Mouse (Mus musculus): ENCODE results near the gene Rbp7.
"Not testable (repeated sequence)": the region's sequence is repeated elsewhere in the genome, so short reads cannot be mapped to it uniquely, and the experiment has no call there.

The Rbp7 gene

GRCm38 (mm10) chr4:149457163-149457562, 2.4 kb upstream of the Rbp7 start:
- in situ Hi-C loops (cut with MboI) = not testable (repeated sequence)

DNA sequence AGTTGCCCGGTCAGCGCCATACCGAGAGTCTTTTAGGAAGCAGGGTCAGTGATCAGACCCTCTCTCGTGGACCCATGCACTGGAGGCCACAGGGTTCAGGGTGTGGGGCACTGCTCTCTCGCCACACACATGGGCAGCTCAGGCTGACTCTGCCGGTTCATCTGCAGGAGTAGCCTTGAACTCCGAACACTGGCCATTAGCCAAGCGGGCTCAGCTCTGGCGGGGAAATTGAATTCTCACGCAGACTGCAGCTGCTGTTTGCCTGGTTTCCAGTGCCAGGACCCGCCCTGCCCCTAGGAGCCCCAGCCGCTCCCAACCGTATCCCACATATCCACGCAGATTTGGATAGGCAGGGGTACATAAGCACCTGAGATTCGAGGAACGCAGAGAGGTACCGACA, 515 bp downstream of the Rbp7 start:
- in situ Hi-C loops (cut with MboI) = no loop called here

- in situ Hi-C loops (cut with MboI) = no loop called here
These were observed 1.1 kb downstream of the Rbp7 start for GRCm38 (mm10) chr4:149453656-149454055.

- in situ Hi-C loops (cut with MboI) = no loop called here
These were observed 4.1 kb downstream of the Rbp7 start for GRCm38 (mm10) chr4:149450636-149451035.

DNA sequence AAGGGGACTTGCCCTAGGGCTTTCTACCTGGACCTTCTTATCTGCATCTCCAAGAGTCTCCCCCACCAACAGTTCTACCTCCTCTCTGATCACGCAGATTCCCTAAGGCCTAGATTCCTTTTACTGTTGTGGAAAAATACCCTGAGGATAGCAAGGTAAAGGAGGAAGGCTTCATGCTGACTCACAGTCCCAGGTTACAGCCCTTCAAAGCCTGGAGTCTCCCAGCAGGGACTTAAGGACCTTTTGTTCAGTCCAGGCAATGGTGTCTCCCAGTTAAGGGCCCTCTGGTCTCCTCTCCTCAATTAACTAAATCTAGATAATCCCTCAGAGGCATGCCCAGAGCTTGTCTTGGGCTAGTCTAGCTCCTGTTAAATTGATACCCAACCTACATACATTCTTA, 8.5 kb downstream of the Rbp7 start:
- in situ Hi-C loops (cut with MboI) = no loop called here

GRCm38 (mm10) chr4:149445868-149446267, 8.9 kb downstream of the Rbp7 start:
- in situ Hi-C loops (cut with MboI) = no loop called here

GRCm38 (mm10) chr4:149444964-149445701, 9.6 kb downstream of the Rbp7 start:
- in situ Hi-C loops (cut with MboI) = no loop called here

DNA sequence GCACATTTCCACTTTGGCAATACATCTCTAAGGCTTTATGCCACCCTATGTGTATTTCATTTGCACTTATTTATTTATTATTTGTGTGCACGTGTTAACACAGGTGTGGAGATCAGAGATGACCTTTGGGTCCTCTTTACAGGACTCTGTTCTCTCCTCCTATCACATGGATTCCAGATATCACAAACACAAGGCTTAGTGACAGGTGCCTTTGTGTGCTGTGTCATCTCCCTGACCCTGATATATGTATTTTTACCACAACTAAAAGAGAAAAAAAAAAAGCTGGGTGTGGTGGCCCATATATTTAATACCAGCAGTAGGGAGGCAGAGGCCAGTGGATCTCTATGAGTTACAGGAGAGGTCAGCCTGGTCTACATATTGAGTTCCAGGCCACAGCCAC, 10.3 kb downstream of the Rbp7 start:
- in situ Hi-C loops (cut with MboI) = no loop called here

GRCm38 (mm10) chr4:149442436-149442835, 12.3 kb downstream of the Rbp7 start:
- in situ Hi-C loops (cut with MboI) = no loop called here

DNA sequence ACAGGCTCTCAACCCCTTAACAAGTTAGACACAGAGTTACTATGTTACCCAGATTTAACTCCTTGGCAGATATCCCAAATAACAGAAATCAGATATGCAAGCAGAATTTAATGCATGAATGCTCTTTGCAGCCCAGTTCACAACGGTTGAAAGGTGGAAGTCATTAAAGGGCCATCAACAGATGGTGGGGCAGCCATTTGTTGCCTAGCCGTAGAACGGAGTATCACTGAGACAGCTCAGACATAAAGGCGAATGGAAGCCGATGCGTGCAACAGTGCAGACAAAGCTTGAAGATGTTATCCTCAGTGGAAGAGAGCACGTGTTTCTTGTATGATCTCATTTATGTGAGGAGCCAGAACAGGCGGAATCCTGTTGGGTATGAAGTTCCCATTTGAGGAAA, 14.2 kb downstream of the Rbp7 start:
- in situ Hi-C loops (cut with MboI) = no loop called here

DNA sequence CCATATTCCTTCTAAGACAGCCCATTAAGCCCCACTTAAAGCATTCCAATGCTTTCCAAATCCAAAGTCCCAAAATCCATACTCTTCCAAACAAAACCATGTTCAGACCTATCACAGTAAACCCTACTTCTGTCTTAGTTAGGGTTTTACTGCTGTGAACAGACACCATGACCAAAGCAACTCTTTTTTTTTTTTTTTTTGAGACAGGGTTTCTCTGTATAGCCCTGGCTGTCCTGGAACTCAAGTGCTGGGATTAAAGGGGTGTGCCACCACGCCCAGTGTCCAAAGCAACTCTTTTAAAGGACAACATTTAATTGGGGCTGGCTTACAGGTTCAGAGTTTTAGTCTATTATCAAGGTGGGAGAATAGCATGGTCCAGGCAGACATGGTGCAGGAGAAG, 22.9 kb downstream of the Rbp7 start:
- in situ Hi-C loops (cut with MboI) = not testable (repeated sequence)

GRCm38 (mm10) chr4:149429592-149429991, 25.2 kb downstream of the Rbp7 start:
- in situ Hi-C loops (cut with MboI) = no loop called here

GRCm38 (mm10) chr4:149426325-149427199, 28.2 kb downstream of the Rbp7 start, which contains the start of gene Ube4b:
Ube4b (minus strand) TSS chr4:149426749.
- in situ Hi-C loops (cut with MboI) = no loop called here

DNA sequence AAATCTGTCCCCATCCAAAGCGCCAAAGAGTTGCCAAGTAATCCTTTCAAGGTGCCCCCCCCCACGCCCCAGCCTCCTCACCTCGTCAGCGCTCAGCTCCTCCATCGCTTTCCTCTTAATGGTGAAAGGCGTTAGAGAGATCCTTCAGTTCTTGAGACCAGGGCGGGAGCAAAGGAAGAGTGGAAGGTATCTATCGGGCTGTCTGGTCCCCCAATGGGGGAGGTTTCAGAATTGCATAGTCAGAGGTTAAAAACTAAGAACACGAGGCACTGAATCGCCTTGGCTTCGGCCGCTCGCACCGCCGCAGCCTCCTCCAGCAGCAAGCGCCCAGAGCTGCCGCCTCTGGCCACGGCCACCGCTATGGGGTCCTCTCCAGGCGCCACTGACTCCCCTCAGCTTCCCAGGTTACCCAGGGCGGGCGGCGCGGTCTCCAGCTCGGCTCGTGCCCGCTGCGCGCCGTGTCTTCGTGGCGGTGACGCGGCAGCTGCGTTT, 28.9 kb downstream of the Rbp7 start:
- in situ Hi-C loops (cut with MboI) = no loop called here

DNA sequence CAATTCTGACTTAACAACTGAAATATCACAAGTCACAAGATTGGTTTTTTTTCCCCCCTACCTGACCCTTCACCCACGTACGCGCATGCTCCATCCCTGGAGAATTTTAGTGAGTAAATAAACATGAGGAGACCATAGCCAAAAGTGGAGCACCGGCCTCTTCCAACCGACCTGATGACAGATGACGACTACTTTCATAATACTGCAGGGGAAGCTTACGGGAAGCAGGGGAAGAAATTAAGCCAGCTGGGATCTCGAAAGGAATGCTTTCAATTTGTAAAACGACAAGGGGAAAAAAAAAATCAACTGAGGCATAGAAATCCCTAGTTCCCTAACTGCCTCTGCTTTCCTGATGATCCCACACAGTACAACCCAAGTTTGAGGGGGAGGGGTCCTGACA, 30.0 kb downstream of the Rbp7 start:
- in situ Hi-C loops (cut with MboI) = no loop called here

DNA sequence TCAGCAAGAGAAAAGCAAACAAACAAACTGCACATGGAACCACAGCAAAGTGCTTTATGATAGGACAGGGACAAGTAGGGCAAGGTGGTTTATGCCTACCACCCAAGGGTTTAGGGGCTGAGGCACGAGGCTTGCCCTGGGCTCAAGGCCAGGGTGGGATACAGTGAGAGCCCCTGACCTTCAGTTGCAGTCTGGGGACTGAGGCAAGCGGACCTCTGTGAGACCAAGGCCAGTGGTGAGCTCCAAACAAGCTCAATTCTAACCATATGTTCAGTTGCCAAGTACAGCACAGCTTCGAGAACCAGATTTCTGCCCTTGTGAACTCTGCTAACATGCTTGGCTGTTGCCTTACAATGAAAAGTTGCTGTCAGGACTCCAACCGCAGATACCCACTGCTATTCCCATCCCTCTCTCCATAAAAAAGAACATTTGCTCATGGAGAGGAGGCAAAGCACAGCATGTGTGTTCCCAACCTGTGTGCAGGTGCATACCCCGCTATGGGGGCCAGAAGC, 36.9 kb downstream of the Rbp7 start:
- in situ Hi-C loops (cut with MboI) = no loop called here

DNA sequence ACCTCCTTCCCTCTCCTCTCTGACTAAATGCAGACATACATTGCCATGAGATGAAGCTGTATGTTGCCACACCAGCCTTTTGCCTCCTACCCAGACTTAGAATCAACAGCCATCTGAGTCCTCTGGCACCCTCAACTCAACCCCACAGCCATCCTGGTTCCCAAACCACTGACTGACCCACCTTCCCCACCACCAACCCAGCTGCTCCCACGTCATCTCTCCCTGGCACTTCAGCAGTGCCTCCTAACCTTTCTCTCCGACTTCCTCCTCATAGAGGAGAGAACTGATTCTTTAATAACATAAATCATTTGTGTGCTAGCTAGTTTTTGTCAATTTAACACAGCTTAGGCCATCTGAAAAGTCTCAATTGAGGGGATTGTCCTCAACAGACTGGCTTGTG, 37.8 kb downstream of the Rbp7 start:
- in situ Hi-C loops (cut with MboI) = no loop called here

DNA sequence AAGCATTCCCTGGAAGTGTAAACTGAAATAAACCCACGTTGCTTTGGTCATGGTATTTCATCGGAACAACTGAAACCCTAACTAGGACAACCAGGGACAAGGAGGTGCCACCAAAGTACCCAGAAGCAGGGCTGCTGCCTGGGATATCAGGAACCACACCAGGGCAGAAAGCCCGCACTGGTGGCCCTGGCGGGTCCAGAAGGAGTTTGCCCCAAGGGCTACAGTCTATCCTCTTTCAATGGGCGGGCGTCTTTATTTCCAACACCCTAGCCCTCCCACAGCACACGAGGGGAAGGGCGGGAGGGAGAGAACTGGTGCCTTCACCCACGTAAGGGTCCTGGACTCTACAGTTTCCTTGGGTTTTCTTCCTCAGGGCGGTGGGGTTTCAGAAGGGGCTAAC, 38.4 kb downstream of the Rbp7 start:
- in situ Hi-C loops (cut with MboI) = no loop called here

GRCm38 (mm10) chr4:149415651-149416169, 39.1 kb downstream of the Rbp7 start:
- in situ Hi-C loops (cut with MboI) = no loop called here

- in situ Hi-C loops (cut with MboI) = no loop called here
These were observed 40.5 kb downstream of the Rbp7 start for GRCm38 (mm10) chr4:149414259-149414658.

DNA sequence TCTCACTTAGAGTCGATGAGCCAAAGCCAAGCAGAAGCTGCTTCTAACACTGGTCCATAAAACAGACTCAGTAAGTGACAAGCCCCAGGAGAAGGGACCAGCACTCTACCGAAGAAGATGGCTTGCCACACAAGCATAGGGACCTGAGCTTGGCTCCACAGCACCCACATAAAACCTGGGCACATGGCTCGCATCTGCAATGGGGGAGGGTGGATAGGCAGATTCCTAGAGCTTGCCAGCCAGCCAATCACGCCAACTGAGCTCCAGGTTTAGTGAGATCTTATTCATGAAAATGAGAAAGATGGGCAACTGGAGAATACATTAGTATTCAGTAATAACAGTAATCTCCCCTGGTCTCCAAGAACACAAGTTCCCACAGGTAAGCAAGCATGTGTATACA, 45.0 kb downstream of the Rbp7 start:
- in situ Hi-C loops (cut with MboI) = no loop called here

DNA sequence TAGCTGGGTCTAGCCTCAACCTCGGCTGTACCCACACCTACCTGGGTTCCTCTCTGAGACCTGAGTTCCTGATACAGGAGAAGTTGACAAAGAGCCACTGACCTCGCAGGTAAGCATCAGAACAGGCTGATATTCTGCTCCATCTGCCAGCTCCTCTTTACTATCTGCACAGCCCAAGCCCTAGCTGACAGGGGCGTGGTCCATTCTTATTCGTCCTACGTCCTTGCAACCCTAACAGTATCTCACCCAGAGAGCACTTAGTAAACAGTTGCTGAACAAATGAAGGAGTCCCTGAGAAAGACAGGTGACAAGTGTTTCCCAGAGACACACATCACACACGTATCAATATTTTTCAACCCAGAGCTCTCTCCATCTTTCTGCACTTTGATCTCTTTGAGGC, 46.4 kb downstream of the Rbp7 start:
- in situ Hi-C loops (cut with MboI) = no loop called here

DNA sequence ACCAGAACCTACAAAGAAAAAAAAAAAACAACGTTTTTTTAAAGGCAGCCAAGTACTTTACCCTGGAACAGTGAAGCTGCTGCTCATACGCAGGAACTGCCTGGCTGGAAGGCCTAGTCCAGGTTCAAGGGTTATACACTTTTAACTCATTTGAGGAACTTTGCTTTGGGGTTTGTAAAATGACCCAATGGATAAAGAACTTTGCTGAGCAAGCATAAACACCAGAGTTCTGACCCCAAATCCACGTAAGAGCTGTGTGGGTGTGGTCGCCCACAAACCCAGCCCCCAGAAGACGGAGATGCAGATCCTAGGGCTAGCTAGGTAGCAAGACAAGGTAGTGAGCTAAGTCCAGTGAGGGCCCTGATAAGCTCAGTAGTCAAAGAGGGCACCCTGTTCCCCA, 47.3 kb downstream of the Rbp7 start:
- in situ Hi-C loops (cut with MboI) = no loop called here
